Mouse (Mus musculus): ENCODE measurements around the gene Stradb.

DNA sequence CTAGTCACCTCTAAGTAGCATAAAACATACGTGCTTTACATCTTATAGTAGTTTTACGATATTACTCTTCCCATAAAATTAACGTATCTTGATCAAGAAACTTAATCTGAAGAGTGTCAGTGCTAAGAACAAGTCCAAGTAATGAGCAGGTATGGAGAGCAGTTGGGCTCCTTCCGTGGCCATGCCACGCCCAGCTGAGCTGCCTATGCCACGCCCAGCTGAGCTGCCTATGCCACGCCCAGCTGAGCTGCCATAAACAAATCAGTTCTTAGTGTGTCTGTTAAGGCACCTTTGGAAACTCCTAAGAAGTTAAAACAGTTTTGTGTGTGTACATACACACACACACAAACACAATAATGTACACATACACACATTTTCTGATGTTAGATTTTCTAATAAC lies 19.8 kb downstream of the Stradb start:
- TF ChIP-seq CTCF (IDR thresholded peaks at IDR 0.05; ENCODE audit: extremely low read depth, insufficient read depth, low read length) (no peak), POLR2A (IDR thresholded peaks at IDR 0.05; ENCODE audit: extremely low read depth, insufficient read depth, low read length) (no peak)
